Comparison of ENCODE assay signal across 18 mouse cellular contexts in genomic region chr19:22070246-22071030, GRCm38 (mm10).
"Had no signal": no experiment of that assay in that cellular context is flagged by ENCODE, and none has a peak within 500 bp of the region (broad histone marks: within the 10 kb centered on the region; RNA-seq: fewer than 3 reads in every experiment).

No protein-coding gene starts in this region.

- H3K27me3 ChIP-seq: kidney, embryonic 15.5 days; limb, embryonic 12.5 days; limb, embryonic 15.5 days; midbrain, embryonic 12.5 days had no signal

- H3K9ac ChIP-seq: kidney, embryonic 15.5 days; limb, embryonic 12.5 days; limb, embryonic 15.5 days; liver, embryonic 14.5 days; liver, postnatal 0 days; lung, embryonic 14.5 days; midbrain, embryonic 12.5 days had no signal

- H3K4me2 ChIP-seq: kidney, embryonic 15.5 days; limb, embryonic 12.5 days; limb, embryonic 15.5 days; liver, embryonic 11.5 days; lung, embryonic 14.5 days; midbrain, embryonic 12.5 days had no signal

- ATAC-seq: liver, postnatal 0 days; lung, postnatal 0 days; midbrain, embryonic 16.5 days had no signal

- H3K36me3 ChIP-seq: kidney, embryonic 15.5 days; limb, embryonic 12.5 days; limb, embryonic 15.5 days; midbrain, embryonic 12.5 days had no signal

- H3K9me3 ChIP-seq: kidney, embryonic 15.5 days; limb, embryonic 12.5 days; limb, embryonic 15.5 days; midbrain, embryonic 12.5 days had no signal

- DNase-seq: kidney, adult 2 months; kidney, postnatal 10 days; kidney, postnatal 36 days; liver, postnatal 0 days; lung, embryonic 14.5 days; thymus, adult 2 months; thymus, postnatal 14 days; thymus, postnatal 4 days had no signal

- H3K27ac ChIP-seq: kidney, embryonic 15.5 days; limb, embryonic 12.5 days; limb, embryonic 15.5 days; liver, embryonic 14.5 days; macrophage; midbrain, embryonic 12.5 days; stomach, postnatal 0 days had no signal

- H3K4me3 ChIP-seq: kidney, embryonic 15.5 days; limb, embryonic 12.5 days; limb, embryonic 15.5 days; midbrain, embryonic 12.5 days had no signal

- H3K4me1 ChIP-seq: kidney, embryonic 15.5 days; limb, embryonic 12.5 days; limb, embryonic 15.5 days had no signal
